Mouse (Mus musculus): ENCODE data around the gene Oaz3.

- TF ChIP-seq CTCF (IDR thresholded peaks at IDR 0.05; ENCODE audit: low read depth, low read length) (no peak), POLR2A (IDR thresholded peaks at IDR 0.05; ENCODE audit: extremely low read depth, insufficient read depth, low read length) (no peak)
These were observed 37.7 kb upstream of the Oaz3 start for GRCm38 (mm10) chr3:94481429-94481828.
